Mouse (Mus musculus) liver, postnatal 0 days (tissue): ENCODE measurements around the gene Lrsam1. TPM values are rescaled to one million over a fixed set of nuclear protein-coding genes. Genes with fewer than 3 reads are reported as not detected.
A peak's percentile ranks its signal among the peaks of the same experiment; 100 is the strongest.

Experiments used
- ATAC-seq: fragments of 200-750 bp; cut with Nextera tagmentation; 2 replicates; pipeline ENCODE4 v1.8.0; 2017; ENCODE audit warnings: mild to moderate bottlenecking, moderate library complexity
- DNase-seq: peaks from one replicate; pipeline ENCODE4 v3.0.0-alpha.2; 2016
- H3K27ac ChIP-seq: fragments of 300-500 bp; sonication (generic); 2 replicates; pipeline ENCODE4 v1.5.1; 2014; ENCODE audit warnings: antibody characterized with exemption, moderate library complexity, mild to moderate bottlenecking, low read depth
- H3K27me3 ChIP-seq: fragments of 300-500 bp; sonication (generic); 2 replicates; pipeline ENCODE4 v1.6.1; 2014; ENCODE audit warnings: low read length, control low read depth, mixed read lengths; ENCODE audit not compliant: insufficient read depth
- H3K36me3 ChIP-seq: fragments of 300-500 bp; sonication (generic); replicated peaks from 2 replicates; pipeline ENCODE4 v1.6.1; 2014; ENCODE audit warnings: mild to moderate bottlenecking, control low read depth, low read length, moderate library complexity, mixed read lengths; ENCODE audit not compliant: insufficient read depth
- H3K4me1 ChIP-seq: fragments of 300-500 bp; sonication (generic); 2 replicates; pipeline ENCODE4 v1.6.1; 2014; ENCODE audit warnings: antibody characterized with exemption, mild to moderate bottlenecking, control low read depth; ENCODE audit not compliant: insufficient read depth
- H3K4me2 ChIP-seq: fragments of 300-500 bp; sonication (generic); 2 replicates; pipeline ENCODE4 v1.6.1; 2014; ENCODE audit warnings: low read depth, mild to moderate bottlenecking, low read length, moderate library complexity, mixed read lengths
- H3K4me3 ChIP-seq: fragments of 300-500 bp; sonication (generic); 2 replicates; pipeline ENCODE4 v1.5.1; 2014; ENCODE audit warnings: low read depth, low read length
- H3K9ac ChIP-seq: fragments of 300-500 bp; sonication (generic); replicated peaks from 2 replicates; pipeline ENCODE4 v1.6.1; 2014; ENCODE audit warnings: mild to moderate bottlenecking, moderate library complexity
- H3K9me3 ChIP-seq: fragments of 300-500 bp; sonication (generic); 2 replicates; pipeline ENCODE4 v1.6.1; 2016; ENCODE audit warnings: mild to moderate bottlenecking, control low read depth, low read length, mixed read lengths
- CTCF ChIP-seq: sonication (generic); IDR thresholded peaks from 2 replicates; pipeline ENCODE4 v1.5.1; 2016; ENCODE audit warnings: antibody characterized with exemption, low read depth
- EP300 ChIP-seq: IDR thresholded peaks from 2 replicates; pipeline ENCODE4 v1.6.1; 2016; ENCODE audit warnings: antibody characterized with exemption, low read depth, mild to moderate bottlenecking
- WGBS: fragments of 180-500 bp; shearing (Covaris S2); extraction: QIAGEN DNeasy Blood & Tissue Kit; methylation state at CpG from one replicate; pipeline ENCODE4 v1.1.7; 2014; ENCODE audit not compliant: insufficient replicate concordance; 5-methylcytosine and 5-hydroxymethylcytosine counted together
- polyA plus RNA-seq: library from polyadenylated mRNA; unstranded; fragments of >200 nt; fragmentation: Nextera tagmentation; extraction: Ambion mirVana; gene quantifications from 2 replicates; pipeline ENCODE4 v1.2.1, GENCODE M21; 2015

Lrsam1 gene
- polyA plus RNA-seq, 1 experiment from 2014 or later: 1.6 TPM

DNA sequence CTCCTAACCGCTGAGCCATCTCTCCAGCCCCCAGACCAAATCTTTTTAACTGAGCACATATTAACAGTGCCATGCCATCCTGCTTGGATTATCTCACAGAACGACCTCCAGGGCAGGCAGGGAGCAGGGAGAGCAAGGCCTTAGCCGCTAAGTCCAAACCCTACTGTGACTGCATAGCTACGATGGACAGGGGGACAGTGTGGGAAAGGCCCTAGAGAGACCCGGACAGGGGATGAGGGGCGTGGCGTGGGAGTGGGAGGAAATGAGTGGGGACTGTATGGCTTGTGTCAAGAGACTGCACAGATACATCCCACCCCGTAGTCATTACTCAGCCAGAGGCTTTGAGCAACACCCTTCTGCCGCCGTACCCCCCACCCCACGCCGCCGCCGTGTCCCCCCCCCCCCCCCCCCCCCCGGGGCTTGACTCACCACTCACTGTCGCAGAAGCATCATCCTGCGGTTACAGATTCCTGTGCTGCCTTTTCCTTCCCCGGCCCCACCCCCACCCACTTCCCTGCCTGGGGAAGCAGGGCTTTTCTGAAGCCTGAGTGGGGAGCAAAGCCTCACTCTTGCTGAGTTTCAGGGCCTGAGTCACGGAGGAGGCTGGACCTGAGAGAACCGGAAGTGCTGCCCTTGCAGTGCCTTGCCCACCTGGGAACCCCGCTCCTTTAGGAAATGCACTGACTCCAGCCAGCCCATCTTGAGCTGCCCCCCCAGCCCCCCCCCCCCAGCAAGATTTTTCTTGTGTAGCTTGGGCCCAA is 79.0 kb downstream of the Lrsam1 start:
- H3K27ac ChIP-seq: peak overlapping the region; percentile 72
- TF ChIP-seq CTCF (no peak), EP300 (no peak)
- no peak overlapping the region for H3K4me3 ChIP-seq
- H3K27me3 ChIP-seq: no peaks in the 10 kb centered on the region
- DNase-seq (peak; percentile 67), ATAC-seq (peak; percentile 50)
- H3K4me2 ChIP-seq: peak overlapping the region; percentile 60
- 28% methylated on average over 13 of the region's 21 CpGs for WGBS
- no peak overlapping the region for H3K9ac ChIP-seq
- H3K4me1 ChIP-seq: peaks cover 42% of the 10 kb centered on the region
- H3K9me3 ChIP-seq: no peaks in the 10 kb centered on the region
- no peaks in the 10 kb centered on the region for H3K36me3 ChIP-seq

DNA sequence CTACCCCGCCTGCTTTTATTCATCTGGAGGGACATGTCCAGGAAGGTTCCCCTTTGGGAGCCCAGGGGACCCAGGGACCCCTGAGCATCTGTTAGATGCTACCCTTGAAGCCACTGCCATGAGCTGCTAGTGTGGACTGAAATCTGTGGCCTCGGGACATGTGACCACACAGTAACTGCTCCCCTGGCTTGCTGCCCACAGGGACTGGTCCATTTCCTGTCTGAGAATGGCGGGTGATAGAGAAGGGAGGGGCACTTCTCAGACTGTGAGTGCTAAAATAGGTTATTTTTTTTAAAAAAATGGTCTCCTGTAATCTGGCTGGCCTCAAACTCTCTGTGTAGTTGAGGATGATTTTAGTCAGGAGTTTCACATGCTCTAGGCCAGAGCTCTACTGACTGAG is 79.7 kb downstream of the Lrsam1 start:
- Histone ChIP-seq H3K9me3 (no peaks in the 10 kb centered on the region), H3K9ac (no peak overlapping the region), H3K27me3 (no peaks in the 10 kb centered on the region), H3K36me3 (no peaks in the 10 kb centered on the region), H3K4me1 (peaks cover 46% of the 10 kb centered on the region), H3K4me2 (peak overlapping the region; percentile 3; the same call in 1 of the 2 replicates), H3K4me3 (no peak overlapping the region), H3K27ac (peak overlapping the region; percentile 72)
- DNase-seq (peak; percentile 76), ATAC-seq (peak; percentile 48)
- 13% methylated on average over 3 of the region's 3 CpGs for WGBS
- no peak for TF ChIP-seq CTCF
- no peak for TF ChIP-seq EP300

DNA sequence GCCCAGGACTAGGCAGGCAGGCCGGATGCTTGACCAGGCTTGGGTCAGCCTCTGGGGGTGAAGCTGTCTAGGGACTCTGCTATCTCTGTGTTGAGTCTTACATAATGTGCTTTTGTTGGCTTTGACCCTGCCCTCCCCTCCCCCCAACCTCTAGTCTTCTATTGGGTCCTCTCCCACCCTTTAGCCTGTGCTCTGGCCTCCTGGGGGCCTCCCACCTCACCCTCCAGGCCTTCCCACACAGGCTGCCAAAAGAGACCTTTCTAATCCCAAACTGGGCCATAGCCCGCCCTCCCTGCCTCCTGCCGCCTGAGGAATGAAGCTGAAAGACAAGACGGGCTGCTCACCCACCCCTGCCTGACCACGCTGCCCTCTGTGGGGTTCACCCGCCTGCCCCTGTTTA is 80.4 kb downstream of the Lrsam1 start:
- H3K27me3 ChIP-seq: no peaks in the 10 kb centered on the region
- no peak for DNase-seq
- TF ChIP-seq EP300 (no peak), CTCF (no peak)
- H3K9me3 ChIP-seq: no peaks in the 10 kb centered on the region
- H3K27ac ChIP-seq: peak overlapping the region; percentile 72
- peaks cover 52% of the 10 kb centered on the region for H3K4me1 ChIP-seq
- H3K36me3 ChIP-seq: no peaks in the 10 kb centered on the region
- H3K4me2 ChIP-seq: no peak overlapping the region
- H3K4me3 ChIP-seq: no peak overlapping the region
- WGBS: 53% methylated on average over 6 of the region's 6 CpGs
- ATAC-seq: no peak
- H3K9ac ChIP-seq: no peak overlapping the region

DNA sequence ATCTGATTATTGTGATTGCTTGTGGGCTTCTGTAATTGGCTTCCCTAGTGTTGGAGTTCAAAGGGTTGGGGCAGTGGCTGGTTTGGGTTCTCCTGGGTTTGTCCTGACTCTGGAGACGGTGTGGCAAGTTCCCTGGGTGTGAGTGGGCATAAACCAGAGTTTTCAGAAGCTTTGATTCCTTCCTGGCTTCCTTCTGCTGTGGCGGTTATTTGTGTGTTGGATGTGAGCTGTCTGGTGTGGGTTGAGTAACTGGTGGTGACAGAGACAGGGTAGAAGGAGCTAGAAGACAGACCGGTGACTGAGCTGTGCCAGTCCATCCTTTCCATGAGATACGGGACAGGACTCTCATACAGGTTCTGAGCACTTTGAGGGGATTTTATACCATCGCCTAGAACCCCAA is 81.8 kb downstream of the Lrsam1 start:
- DNase-seq: no peak
- Histone ChIP-seq H3K9ac (no peak overlapping the region), H3K27me3 (no peaks in the 10 kb centered on the region), H3K4me1 (peaks cover 53% of the 10 kb centered on the region), H3K9me3 (no peaks in the 10 kb centered on the region), H3K36me3 (no peaks in the 10 kb centered on the region), H3K4me2 (no peak overlapping the region), H3K4me3 (no peak overlapping the region), H3K27ac (no peak overlapping the region)
- WGBS: 66% methylated on average over 5 of the region's 5 CpGs
- no peak for ATAC-seq
- TF ChIP-seq EP300: no peak
- TF ChIP-seq CTCF: no peak

DNA sequence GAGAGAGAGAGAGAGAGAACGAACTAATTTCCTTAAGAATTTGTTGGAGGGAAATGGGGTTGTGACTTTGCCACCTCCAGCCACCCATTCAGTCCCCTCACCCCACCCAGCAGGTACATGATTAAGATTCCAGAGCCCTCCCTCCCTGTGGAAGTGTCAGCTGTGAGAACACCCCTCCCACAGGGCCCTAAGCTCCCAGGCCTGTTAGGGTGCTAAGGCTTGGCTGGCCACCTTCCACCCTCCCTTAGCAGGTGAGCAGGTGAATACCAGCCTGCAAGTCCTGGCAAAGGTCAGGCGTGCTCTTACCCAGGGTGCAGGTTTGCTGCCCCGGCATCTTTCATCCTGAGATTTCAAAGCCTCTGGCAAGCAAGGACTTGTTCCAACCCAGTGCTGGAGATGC is 83.0 kb downstream of the Lrsam1 start:
- ATAC-seq: no peak

GRCm38 (mm10) chr2:32877761-32878393 is 83.5 kb downstream of the Lrsam1 start:
- Histone ChIP-seq H3K4me1 (peaks cover 50% of the 10 kb centered on the region), H3K36me3 (no peaks in the 10 kb centered on the region), H3K27me3 (no peaks in the 10 kb centered on the region), H3K4me3 (peak overlapping the region; percentile 71; the same call in 1 of the 2 replicates), H3K9me3 (no peaks in the 10 kb centered on the region), H3K4me2 (peak overlapping the region; percentile 97), H3K27ac (no peak overlapping the region), H3K9ac (no peak overlapping the region)
- DNase-seq (no peak), ATAC-seq (no peak)
- TF ChIP-seq CTCF (no peak), EP300 (no peak)
- 65% methylated on average over 6 of the region's 6 CpGs for WGBS

More for the DNA sequence above, 83.0 kb downstream of the Lrsam1 start:
- Histone ChIP-seq H3K4me2 (peak overlapping the region; percentile 97; the same call in 1 of the 2 replicates), H3K4me3 (no peak overlapping the region), H3K9ac (no peak overlapping the region), H3K36me3 (no peaks in the 10 kb centered on the region), H3K9me3 (no peaks in the 10 kb centered on the region), H3K27ac (no peak overlapping the region), H3K4me1 (peaks cover 51% of the 10 kb centered on the region), H3K27me3 (no peaks in the 10 kb centered on the region)
- no peak for TF ChIP-seq EP300
- no peak for TF ChIP-seq CTCF
- DNase-seq: no peak
- 67% methylated on average over 3 of the region's 3 CpGs for WGBS
